Mouse (Mus musculus) activated CD4-positive, CD25-positive, alpha-beta regulatory T cell, adult 4 months (primary cell): Measurements from ENCODE around the gene Gm43552. TPM values are rescaled to one million over a fixed set of nuclear protein-coding genes. Genes with fewer than 3 reads are reported as not detected.

ENCODE experiments used
- polyA plus RNA-seq, 2 experiments: library from polyadenylated mRNA; unstranded; fragments of 100-300 nt; shearing (Covaris generic); gene quantifications; one replicate each; pipeline ENCODE4 v1.2.1; 2017

Gene Gm43552
- polyA plus RNA-seq, 2 experiments from 2014 or later, result not detected

Other genes with a start within 250 kb of the Gm43552 start
- gene Rfc1, start 157.2 kb downstream of the Gm43552 start, polyA plus RNA-seq, result 10 to 100 TPM; 66.0 to 68.8 TPM
- gene Klb, start 144.5 kb downstream of the Gm43552 start, polyA plus RNA-seq, result not detected
- gene Rpl9, start 101.4 kb downstream of the Gm43552 start, polyA plus RNA-seq, result 1,000 to 10,000 TPM; 2,260 to 2,984 TPM
- 10 to 100 TPM; 38.7 to 39.1 TPM for gene Lias, start 101.3 kb downstream of the Gm43552 start, polyA plus RNA-seq
- gene Ugdh, start 56.9 kb downstream of the Gm43552 start, polyA plus RNA-seq, result 10 to 100 TPM; 11.0 to 14.7 TPM
- 100 to 1,000 TPM; 137 to 154 TPM for gene Smim14, start 44.4 kb upstream of the Gm43552 start, polyA plus RNA-seq
- gene Ube2k, start 44.4 kb upstream of the Gm43552 start, polyA plus RNA-seq, result 100 to 1,000 TPM; 107 to 115 TPM
- 100 to 1,000 TPM in 1 of 2 experiments, 10 to 100 TPM in 1; 67.6 to 104 TPM for gene Pds5a, start 205.4 kb upstream of the Gm43552 start, polyA plus RNA-seq